Mouse (Mus musculus): Measurements from ENCODE around the gene AI467606. TPM values are rescaled to one million over a fixed set of nuclear protein-coding genes. Genes with fewer than 3 reads are reported as not detected.

Gene AI467606
- total RNA-seq, 2 experiments from 2014 or later = 1.3 to 1.6 TPM

- DNase-seq (ENCODE audit: low spot score in 2 of 2) = no peak
- intact Hi-C loops (cut with DNase I) = loop anchor here (5.0 kb wide), 1 partner anchor 35 kb away; no protein-coding TSS in a partner anchor
Observed at GRCm38 (mm10) chr7:127142666-127143065, 51.5 kb downstream of the AI467606 start.

Small RNAs within 50 kb of the gene (microRNA-seq; reads per million reads assigned to microRNA genes)
- 0 reads per million in 2 experiments for gene Gm44343

Other genes with a start within 250 kb of the AI467606 start
- gene Doc2a, start 243.9 kb upstream of the AI467606 start, total RNA-seq (2021) = 10 to 100 TPM; 54.8 to 62.4 TPM
- 10 to 100 TPM; 30.2 to 32.1 TPM for gene Hirip3, start 229.4 kb upstream of the AI467606 start, total RNA-seq (2021)
- 10 to 100 TPM; 51.8 to 52.2 TPM for gene Ino80e, start 229.0 kb upstream of the AI467606 start, total RNA-seq (2021)
- gene Taok2, start 206.7 kb upstream of the AI467606 start, total RNA-seq (2021) = 100 to 1,000 TPM; 163 to 169 TPM
- 10 to 100 TPM; 21.1 to 23.7 TPM for gene Tmem219, start 168.4 kb upstream of the AI467606 start, total RNA-seq (2021)
- 100 to 1,000 TPM; 144 to 151 TPM for gene Kctd13, start 162.5 kb upstream of the AI467606 start, total RNA-seq (2021)
- gene Asphd1, start 141.8 kb upstream of the AI467606 start, total RNA-seq (2021) = 10 to 100 TPM; 49.1 to 52.0 TPM
- 100 to 1,000 TPM; 335 to 339 TPM for gene Sez6l2, start 140.8 kb upstream of the AI467606 start, total RNA-seq (2021)
- gene Cdipt, start 115.4 kb upstream of the AI467606 start, total RNA-seq (2021) = 100 to 1,000 TPM; 187 to 196 TPM
- under 1 TPM in 1 of 2 experiments, not detected in 1; 0.42 TPM for gene Cdiptos, start 115.3 kb upstream of the AI467606 start, total RNA-seq (2021)
- gene Mvp, start 76.7 kb upstream of the AI467606 start, total RNA-seq (2021) = 1 to 10 TPM; 4.9 to 5.1 TPM
- gene Pagr1b, start 74.9 kb upstream of the AI467606 start, total RNA-seq (2021) = not detected
- 10 to 100 TPM; 14.5 to 19.3 TPM for gene Pagr1a, start 74.0 kb upstream of the AI467606 start, total RNA-seq (2021)
- gene Gm42742, start 70.3 kb upstream of the AI467606 start, total RNA-seq (2021) = 10 to 100 TPM; 33.6 to 43.7 TPM
- 100 to 1,000 TPM; 165 to 186 TPM for gene Prrt2, start 70.1 kb upstream of the AI467606 start, total RNA-seq (2021)
- 100 to 1,000 TPM; 260 to 271 TPM for gene Maz, start 64.3 kb upstream of the AI467606 start, total RNA-seq (2021)
- gene Kif22, start 48.9 kb upstream of the AI467606 start, total RNA-seq (2021) = 10 to 100 TPM in 1 of 2 experiments, 1 to 10 TPM in 1; 9.6 to 10.4 TPM
- gene Zg16, start 4.0 kb upstream of the AI467606 start, total RNA-seq (2021) = not detected
- under 1 TPM in 1 of 2 experiments, not detected in 1; 0.25 TPM for gene Qprt, start 30.9 kb downstream of the AI467606 start, total RNA-seq (2021)
- under 1 TPM in 1 of 2 experiments, not detected in 1; 0.11 TPM for gene Spn, start 46.5 kb downstream of the AI467606 start, total RNA-seq (2021)
- gene Cd2bp2, start 104.7 kb downstream of the AI467606 start, total RNA-seq (2021) = 10 to 100 TPM; 73.9 to 84.5 TPM
- 10 to 100 TPM; 82.8 to 83.9 TPM for gene Tbc1d10b, start 117.1 kb downstream of the AI467606 start, total RNA-seq (2021)
- gene Mylpf, start 117.5 kb downstream of the AI467606 start, total RNA-seq (2021) = 1 to 10 TPM; 1.7 to 4.2 TPM
- gene Zfp553, start 141.7 kb downstream of the AI467606 start, total RNA-seq (2021) = 10 to 100 TPM; 17.7 to 19.2 TPM
- gene Sept1, start 141.8 kb downstream of the AI467606 start, total RNA-seq (2021) = 1 to 10 TPM; 5.9 to 6.3 TPM
- 10 to 100 TPM; 62.0 to 63.9 TPM for gene Zfp771, start 152.9 kb downstream of the AI467606 start, total RNA-seq (2021)
- 10 to 100 TPM; 32.1 to 38.3 TPM for gene Dctpp1, start 169.3 kb downstream of the AI467606 start, total RNA-seq (2021)
- gene Sephs2, start 182.7 kb downstream of the AI467606 start, total RNA-seq (2021) = 10 to 100 TPM; 45.9 to 50.3 TPM
- under 1 TPM; 0.59 to 0.72 TPM for gene Itgal, start 204.9 kb downstream of the AI467606 start, total RNA-seq (2021)

Measured in left cerebral cortex, postnatal 14 days (tissue).